ENCODE assay signal across 9 mouse cellular contexts in genomic region chr15:83344956-83345355, GRCm38 (mm10). TPM values are rescaled to one million over a fixed set of nuclear protein-coding genes. Genes with fewer than 3 reads are reported as not detected.
DNase-seq lines count a peak whose midpoint lies in the region; ATAC-seq and TF ChIP-seq lines count a peak whose summit lies in the region.
"Had no signal": no experiment of that assay in that cellular context is flagged by ENCODE, and none has a peak within 500 bp of the region (broad histone marks: within the 10 kb centered on the region; RNA-seq: fewer than 3 reads in every experiment).

No protein-coding gene starts in this region.

- H3K4me3 ChIP-seq in kidney, adult 2 months (ENCODE audit: insufficient read depth, low read depth, low read length), result no peak overlapping the region
- no peak overlapping the region for H3K4me3 ChIP-seq in heart, embryonic 10.5 days
- H3K4me3 ChIP-seq in liver, embryonic 15.5 days (replicated peaks), result no peak overlapping the region
- H3K4me3 ChIP-seq in midbrain, embryonic 14.5 days (replicated peaks; ENCODE audit: low read depth, low read length), result no peak overlapping the region
- H3K4me3 ChIP-seq: midbrain, embryonic 12.5 days had no signal

- no peaks in the 10 kb centered on the region for H3K9me3 ChIP-seq in heart, embryonic 10.5 days
- H3K9me3 ChIP-seq in liver, embryonic 15.5 days (replicated peaks), result no peaks in the 10 kb centered on the region
- no peaks in the 10 kb centered on the region for H3K9me3 ChIP-seq in midbrain, embryonic 14.5 days (ENCODE audit: control insufficient read depth, low read length)
- H3K9me3 ChIP-seq: midbrain, embryonic 12.5 days had no signal

- TF ChIP-seq CTCF in kidney, adult 2 months (conservative IDR thresholded peaks at IDR 0.05; ENCODE audit: insufficient read depth, insufficient read length, low read depth, low read length), result no peak

- peak overlapping the region; percentile 64 for H3K4me2 ChIP-seq in liver, embryonic 15.5 days
- no peak overlapping the region for H3K4me2 ChIP-seq in midbrain, embryonic 14.5 days (ENCODE audit: low read length)
- H3K4me2 ChIP-seq: midbrain, embryonic 12.5 days had no signal

- no peaks in the 10 kb centered on the region for H3K36me3 ChIP-seq in kidney, adult 2 months (ENCODE audit: control insufficient read depth, insufficient read depth, low read length)
- H3K36me3 ChIP-seq in heart, embryonic 10.5 days, result peaks cover 25% of the 10 kb centered on the region
- peaks cover 17% of the 10 kb centered on the region for H3K36me3 ChIP-seq in liver, embryonic 15.5 days (replicated peaks)
- H3K36me3 ChIP-seq in midbrain, embryonic 14.5 days (ENCODE audit: control insufficient read depth, insufficient read depth, low read length), result peaks cover 24% of the 10 kb centered on the region

- 57% methylated on average over 7 of the region's 7 CpGs for WGBS in kidney, adult 2 months
- 32% methylated on average over 7 of the region's 7 CpGs for WGBS in heart, embryonic 10.5 days
- 65% methylated on average over 7 of the region's 7 CpGs for WGBS in liver, embryonic 15.5 days (ENCODE audit: insufficient replicate concordance)
- WGBS in midbrain, embryonic 14.5 days, result 81% methylated on average over 7 of the region's 7 CpGs

- H3K9ac ChIP-seq in liver, embryonic 15.5 days, result peak overlapping the region; percentile 35; the same call in 1 of the 2 replicates
- H3K9ac ChIP-seq in midbrain, embryonic 14.5 days (replicated peaks; ENCODE audit: low read length), result no peak overlapping the region
- H3K9ac ChIP-seq: midbrain, embryonic 12.5 days had no signal

- ATAC-seq in liver, embryonic 15.5 days (ENCODE audit: insufficient read depth), result no peak
- ATAC-seq in midbrain, embryonic 14.5 days (ENCODE audit: low FRiP score, low TSS enrichment), result no peak

- peak; percentile 36 for DNase-seq in kidney, adult 2 months
- no peak for DNase-seq in kidney, adult 8-10 months
- peak; percentile 74 for DNase-seq in Muller cell, postnatal 12 days (ENCODE audit: inconsistent ontology term)
- DNase-seq in heart, embryonic 10.5 days (ENCODE audit: low spot score), result peak; percentile 86
- DNase-seq in midbrain, embryonic 14.5 days, result no peak
- no peak for DNase-seq in thymus, postnatal 0 days (ENCODE audit: low spot score)
- DNase-seq in kidney, postnatal 10 days, result no peak

- peaks cover 14% of the 10 kb centered on the region; the same call in 1 of the 2 replicates for H3K4me1 ChIP-seq in kidney, adult 2 months (ENCODE audit: control insufficient read depth, insufficient read depth, low read length)
- H3K4me1 ChIP-seq in heart, embryonic 10.5 days, result peaks cover 49% of the 10 kb centered on the region
- peaks cover 70% of the 10 kb centered on the region for H3K4me1 ChIP-seq in liver, embryonic 15.5 days (replicated peaks)
- peaks cover 11% of the 10 kb centered on the region for H3K4me1 ChIP-seq in midbrain, embryonic 14.5 days (ENCODE audit: control insufficient read depth, insufficient read depth, low read length)

- no peak overlapping the region for H3K27ac ChIP-seq in kidney, adult 2 months (ENCODE audit: insufficient read depth, low read depth, low read length)
- H3K27ac ChIP-seq in heart, embryonic 10.5 days, result peak overlapping the region; percentile 80
- H3K27ac ChIP-seq in liver, embryonic 15.5 days (replicated peaks), result peak overlapping the region; percentile 83
- H3K27ac ChIP-seq in midbrain, embryonic 14.5 days (replicated peaks; ENCODE audit: low read depth, low read length), result no peak overlapping the region
- H3K27ac ChIP-seq: midbrain, embryonic 12.5 days had no signal

- no peaks in the 10 kb centered on the region for H3K27me3 ChIP-seq in kidney, adult 2 months (replicated peaks; ENCODE audit: control insufficient read depth, insufficient read depth, low read length)
- H3K27me3 ChIP-seq in heart, embryonic 10.5 days (ENCODE audit: insufficient read depth, poor library complexity, severe bottlenecking), result no peaks in the 10 kb centered on the region
- H3K27me3 ChIP-seq in liver, embryonic 15.5 days, result no peaks in the 10 kb centered on the region
- no peaks in the 10 kb centered on the region for H3K27me3 ChIP-seq in midbrain, embryonic 14.5 days (ENCODE audit: control insufficient read depth, insufficient read depth, low read length)
- H3K27me3 ChIP-seq: midbrain, embryonic 12.5 days had no signal

- TF ChIP-seq POLR2A in kidney, adult 2 months (IDR thresholded peaks at IDR 0.05; ENCODE audit: low read depth, low read length), result no peak

RNA-seq across cellular contexts. Expression of gene Arfgap3, which starts 5.1 kb away (rescaled TPM):
- polyA plus RNA-seq in kidney, adult 2 months (2012; rRNA removed), result 21.4 and 26.5 TPM in 2 replicates
- 25.8 and 27.5 TPM in 2 replicates for polyA plus RNA-seq in heart, embryonic 10.5 days (2016; fragmentation: Nextera tagmentation; extraction: Ambion mirVana)
- 15.4 TPM in 2 replicates for polyA plus RNA-seq in liver, embryonic 15.5 days (2015; fragmentation: Nextera tagmentation; extraction: Ambion mirVana)
- 42.2 and 45.0 TPM in 2 replicates for polyA plus RNA-seq in midbrain, embryonic 14.5 days (2014; fragmentation: Nextera tagmentation; extraction: Ambion mirVana)
- 16.4 and 18.3 TPM in 2 replicates for polyA plus RNA-seq in thymus, postnatal 0 days (2015; fragmentation: Nextera tagmentation; extraction: Ambion mirVana)

Comparison
In these comparisons a context has a peak if more than half of its experiments do, and no peak if none do; other contexts are left out.
1. DNase-seq: peak in kidney, adult 2 months (single experiment), Muller cell, postnatal 12 days (single experiment) and heart, embryonic 10.5 days (single experiment); none in kidney, adult 8-10 months (0 of 2), midbrain, embryonic 14.5 days (single experiment), thymus, postnatal 0 days (single experiment) and kidney, postnatal 10 days (single experiment).
2. H3K27ac ChIP-seq: peak in heart, embryonic 10.5 days (single experiment) and liver, embryonic 15.5 days (single experiment); none in kidney, adult 2 months (single experiment) and midbrain, embryonic 14.5 days (single experiment).